Mouse (Mus musculus) testis, adult 2 months (tissue): ENCODE data around the gene Zfp1.

ENCODE experiments used
- CTCF ChIP-seq: fragments of 200-500 bp; IDR thresholded peaks from 2 replicates; pipeline ENCODE4 v1.5.1; 2012; ENCODE audit warnings: low read depth, mild to moderate bottlenecking, inconsistent platforms, low read length, moderate library complexity; ENCODE audit not compliant: control insufficient read depth, insufficient read depth, insufficient replicate concordance
- POLR2A ChIP-seq: fragments of 200-500 bp; IDR thresholded peaks from 2 replicates; pipeline ENCODE4 v1.6.1; 2012; ENCODE audit warnings: low read depth, mild to moderate bottlenecking, inconsistent platforms, low read length, moderate library complexity; ENCODE audit not compliant: control insufficient read depth

- TF ChIP-seq POLR2A (no peak), CTCF (peak; percentile 62; the same call in 1 of the 2 replicates)
These were observed 19.3 kb downstream of the Zfp1 start for GRCm38 (mm10) chr8:111662473-111662872.
